Mouse (Mus musculus): ENCODE data around the gene Cyp2d10. TPM values are rescaled to one million over a fixed set of nuclear protein-coding genes. Genes with fewer than 3 reads are reported as not detected.

Gene Cyp2d10
- polyA plus RNA-seq, 1 experiment from 2014 or later, result not detected

DNA sequence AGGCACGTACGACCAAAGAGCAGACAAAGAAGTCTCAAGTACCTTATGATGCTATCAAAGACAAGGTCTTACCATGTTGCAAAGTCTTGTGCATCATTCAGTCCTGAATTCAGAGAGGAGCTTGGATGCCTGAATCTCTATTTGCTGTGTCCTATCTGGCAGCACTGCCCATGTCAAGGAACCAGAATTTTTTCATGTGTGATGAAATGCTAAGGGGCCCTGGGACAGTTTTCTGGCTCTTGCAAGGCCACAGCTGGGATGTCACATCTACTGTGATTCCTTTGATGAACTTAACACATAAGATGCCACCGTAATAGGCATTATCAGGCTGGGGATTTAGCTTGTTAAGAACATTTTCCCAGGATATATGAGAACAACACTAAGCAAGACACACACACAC, 28.0 kb upstream of the Cyp2d10 start:
- 87% methylated on average over 3 of the region's 3 CpGs for WGBS
- H3K4me1 ChIP-seq (replicated peaks; ENCODE audit: control insufficient read depth, insufficient read depth, low read length), result no peaks in the 10 kb centered on the region
- no peaks in the 10 kb centered on the region for H3K27me3 ChIP-seq (replicated peaks; ENCODE audit: control insufficient read depth, insufficient read depth, low read length)
- no peaks in the 10 kb centered on the region for H3K9me3 ChIP-seq (ENCODE audit: control insufficient read depth, low read length)
- no peak overlapping the region for H3K9ac ChIP-seq (replicated peaks; ENCODE audit: low read depth, low read length)
- no peak overlapping the region for H3K4me2 ChIP-seq (ENCODE audit: low read length)
- ATAC-seq, result no peak
- no peaks in the 10 kb centered on the region for H3K36me3 ChIP-seq (ENCODE audit: control insufficient read depth, insufficient read depth)
- no peak overlapping the region for H3K27ac ChIP-seq (ENCODE audit: low read length)
- no peak overlapping the region for H3K4me3 ChIP-seq (replicated peaks; ENCODE audit: low read length)

DNA sequence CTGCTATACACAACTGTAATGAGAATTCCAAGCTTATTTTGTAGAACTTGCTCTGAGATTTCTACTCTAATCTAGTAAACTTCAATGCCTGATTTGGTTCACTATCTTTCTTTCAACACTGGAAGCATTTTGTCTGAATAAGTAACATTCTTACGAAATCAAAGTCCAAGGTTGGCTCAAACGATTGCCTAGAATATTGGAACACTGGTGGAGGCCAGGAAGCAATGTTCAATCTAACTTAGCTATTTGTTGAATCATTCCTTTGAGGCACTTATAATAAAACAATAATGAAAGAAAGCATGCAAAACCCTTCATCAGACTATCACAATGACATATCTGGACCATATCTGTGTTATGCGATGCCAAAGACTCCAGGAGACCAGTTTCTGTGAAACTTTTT, 27.5 kb upstream of the Cyp2d10 start:
- Histone ChIP-seq H3K9ac (replicated peaks; ENCODE audit: low read depth, low read length) (no peak overlapping the region), H3K4me2 (ENCODE audit: low read length) (no peak overlapping the region), H3K4me1 (replicated peaks; ENCODE audit: control insufficient read depth, insufficient read depth, low read length) (no peaks in the 10 kb centered on the region), H3K9me3 (ENCODE audit: control insufficient read depth, low read length) (no peaks in the 10 kb centered on the region), H3K27me3 (replicated peaks; ENCODE audit: control insufficient read depth, insufficient read depth, low read length) (no peaks in the 10 kb centered on the region), H3K27ac (ENCODE audit: low read length) (no peak overlapping the region), H3K4me3 (replicated peaks; ENCODE audit: low read length) (no peak overlapping the region), H3K36me3 (ENCODE audit: control insufficient read depth, insufficient read depth) (no peaks in the 10 kb centered on the region)
- ATAC-seq, result no peak
- 95% methylated on average over 3 of the region's 3 CpGs for WGBS

DNA sequence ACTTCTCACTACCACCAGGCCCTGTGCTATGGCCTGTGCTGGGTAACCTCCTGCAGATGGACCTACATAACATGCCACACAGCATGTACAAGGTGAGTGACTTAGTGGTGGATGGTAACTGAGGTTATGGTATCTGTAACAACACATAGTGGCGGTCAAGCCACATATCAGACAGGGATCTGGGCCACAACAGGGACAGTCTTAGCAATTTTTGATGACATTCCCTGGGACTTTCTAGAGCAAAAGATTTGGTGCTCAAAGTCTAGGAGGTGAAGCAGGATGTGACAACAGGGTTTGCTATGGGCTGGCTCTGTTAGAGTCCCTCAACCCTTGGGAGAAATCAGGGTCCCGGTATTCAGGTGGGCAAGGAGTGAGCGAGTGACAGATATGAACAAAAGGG, 26.6 kb upstream of the Cyp2d10 start:
- Histone ChIP-seq H3K27me3 (replicated peaks; ENCODE audit: control insufficient read depth, insufficient read depth, low read length) (no peaks in the 10 kb centered on the region), H3K4me3 (replicated peaks; ENCODE audit: low read length) (no peak overlapping the region), H3K9me3 (ENCODE audit: control insufficient read depth, low read length) (no peaks in the 10 kb centered on the region), H3K27ac (ENCODE audit: low read length) (no peak overlapping the region), H3K9ac (replicated peaks; ENCODE audit: low read depth, low read length) (no peak overlapping the region), H3K4me1 (replicated peaks; ENCODE audit: control insufficient read depth, insufficient read depth, low read length) (no peaks in the 10 kb centered on the region), H3K4me2 (ENCODE audit: low read length) (no peak overlapping the region), H3K36me3 (ENCODE audit: control insufficient read depth, insufficient read depth) (no peaks in the 10 kb centered on the region)
- ATAC-seq, result no peak
- 95% methylated on average over 3 of the region's 3 CpGs for WGBS

DNA sequence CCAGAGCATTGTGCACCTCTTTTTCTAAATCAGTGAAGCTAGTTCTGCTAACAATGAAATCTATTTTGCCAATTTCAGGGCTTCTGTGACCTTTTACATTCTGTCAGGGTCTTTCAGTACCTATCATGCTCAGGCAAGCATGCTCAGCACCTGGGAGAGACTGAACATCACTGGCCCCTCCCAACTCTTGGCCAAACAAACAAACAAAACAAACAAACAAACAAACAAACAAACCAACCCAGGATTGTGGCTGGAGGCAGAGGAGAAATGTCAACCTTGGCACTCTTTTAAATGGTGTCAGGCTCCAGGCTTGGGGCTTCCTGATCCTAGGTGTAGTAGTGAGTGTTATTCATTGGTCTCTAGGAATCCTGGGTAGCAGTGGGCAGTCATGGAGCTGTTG, 26.1 kb upstream of the Cyp2d10 start, which contains the start of gene Cyp2d9:
Gene Cyp2d9, plus strand, starts transcription at position 301 of the 400 bp plus-strand sequence.
- H3K9ac ChIP-seq (replicated peaks; ENCODE audit: low read depth, low read length), result no peak within 1 kb of the TSS
- no peak within 1 kb of the TSS for H3K4me3 ChIP-seq (replicated peaks; ENCODE audit: low read length)
- H3K27me3 ChIP-seq (replicated peaks; ENCODE audit: control insufficient read depth, insufficient read depth, low read length), result no peaks in the 10 kb centered on the region
- no peak within 1 kb of the TSS for H3K27ac ChIP-seq (ENCODE audit: low read length)
- ATAC-seq, result no peak
- no peaks in the 10 kb centered on the region for H3K36me3 ChIP-seq (ENCODE audit: control insufficient read depth, insufficient read depth)
- no peak within 1 kb of the TSS for H3K4me2 ChIP-seq (ENCODE audit: low read length)
- no peaks in the 10 kb centered on the region for H3K9me3 ChIP-seq (ENCODE audit: control insufficient read depth, low read length)
- no peaks in the 10 kb centered on the region for H3K4me1 ChIP-seq (replicated peaks; ENCODE audit: control insufficient read depth, insufficient read depth, low read length)

GRCm38 (mm10) chr15:82423471-82423870, 16.5 kb upstream of the Cyp2d10 start:
- no peak overlapping the region for H3K4me3 ChIP-seq (replicated peaks; ENCODE audit: low read length)
- no peaks in the 10 kb centered on the region for H3K4me1 ChIP-seq (replicated peaks; ENCODE audit: control insufficient read depth, insufficient read depth, low read length)
- no peaks in the 10 kb centered on the region for H3K27me3 ChIP-seq (replicated peaks; ENCODE audit: control insufficient read depth, insufficient read depth, low read length)
- H3K27ac ChIP-seq (ENCODE audit: low read length), result no peak overlapping the region
- H3K36me3 ChIP-seq (ENCODE audit: control insufficient read depth, insufficient read depth), result no peaks in the 10 kb centered on the region
- no peak overlapping the region for H3K4me2 ChIP-seq (ENCODE audit: low read length)
- 86% methylated on average over 3 of the region's 3 CpGs for WGBS
- H3K9me3 ChIP-seq (ENCODE audit: control insufficient read depth, low read length), result no peaks in the 10 kb centered on the region
- ATAC-seq, result no peak
- H3K9ac ChIP-seq (replicated peaks; ENCODE audit: low read depth, low read length), result no peak overlapping the region

DNA sequence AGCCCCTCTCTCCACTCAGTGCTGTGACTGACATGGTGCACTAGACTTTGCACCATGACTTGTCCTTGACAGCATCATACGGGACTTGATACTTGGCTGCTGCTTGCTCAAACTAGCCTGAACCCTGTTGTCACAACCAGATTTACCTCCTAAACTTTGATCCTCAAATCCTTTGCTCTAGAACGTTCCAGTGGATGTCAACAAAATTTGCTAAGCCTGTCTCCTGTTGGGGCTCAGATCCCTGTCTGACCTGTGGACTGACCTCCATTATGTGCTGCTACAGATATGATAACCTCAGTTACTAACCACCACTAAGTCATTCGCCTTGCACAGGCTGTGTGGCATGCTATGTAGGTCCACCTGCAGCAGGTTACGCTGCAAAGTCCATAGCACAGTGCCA, 15.9 kb upstream of the Cyp2d10 start:
- Histone ChIP-seq H3K27me3 (replicated peaks; ENCODE audit: control insufficient read depth, insufficient read depth, low read length) (no peaks in the 10 kb centered on the region), H3K27ac (ENCODE audit: low read length) (no peak overlapping the region), H3K36me3 (ENCODE audit: control insufficient read depth, insufficient read depth) (no peaks in the 10 kb centered on the region), H3K9ac (replicated peaks; ENCODE audit: low read depth, low read length) (no peak overlapping the region), H3K4me3 (replicated peaks; ENCODE audit: low read length) (no peak overlapping the region), H3K4me1 (replicated peaks; ENCODE audit: control insufficient read depth, insufficient read depth, low read length) (no peaks in the 10 kb centered on the region), H3K9me3 (ENCODE audit: control insufficient read depth, low read length) (no peaks in the 10 kb centered on the region), H3K4me2 (ENCODE audit: low read length) (no peak overlapping the region)
- no peak for ATAC-seq
- WGBS, result 82% methylated on average over 4 of the region's 4 CpGs

DNA sequence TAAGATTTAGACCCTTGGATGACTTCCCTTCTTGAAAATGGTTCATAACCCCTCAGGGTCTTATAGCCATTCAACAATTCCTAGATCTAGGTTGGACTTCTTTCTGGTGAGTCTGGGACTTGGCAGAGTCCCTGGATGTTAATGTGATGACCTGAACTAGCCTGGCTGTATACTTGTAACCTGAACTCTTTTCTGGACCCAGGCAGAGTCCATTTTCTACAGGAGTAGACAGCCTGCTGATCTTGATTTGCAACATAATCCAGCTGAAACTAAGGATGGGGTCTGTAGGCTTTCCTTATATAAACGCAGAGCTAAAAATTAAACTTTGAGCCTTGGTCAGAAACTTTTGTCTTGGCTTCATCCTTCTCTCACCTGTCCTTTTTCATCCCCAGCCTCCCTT, 11.6 kb upstream of the Cyp2d10 start:
- Histone ChIP-seq H3K4me1 (replicated peaks; ENCODE audit: control insufficient read depth, insufficient read depth, low read length) (no peaks in the 10 kb centered on the region), H3K9ac (replicated peaks; ENCODE audit: low read depth, low read length) (no peak overlapping the region), H3K27me3 (replicated peaks; ENCODE audit: control insufficient read depth, insufficient read depth, low read length) (no peaks in the 10 kb centered on the region), H3K4me2 (ENCODE audit: low read length) (no peak overlapping the region), H3K27ac (ENCODE audit: low read length) (no peak overlapping the region), H3K36me3 (ENCODE audit: control insufficient read depth, insufficient read depth) (no peaks in the 10 kb centered on the region), H3K4me3 (replicated peaks; ENCODE audit: low read length) (no peak overlapping the region), H3K9me3 (ENCODE audit: control insufficient read depth, low read length) (no peaks in the 10 kb centered on the region)
- ATAC-seq, result no peak
- whole genome bisulfite sequencing, result 84% methylated on average over 1 of the region's 1 CpGs

- Histone ChIP-seq H3K36me3 (ENCODE audit: control insufficient read depth, insufficient read depth) (no peaks in the 10 kb centered on the region), H3K27ac (ENCODE audit: low read length) (no peak overlapping the region), H3K9me3 (ENCODE audit: control insufficient read depth, low read length) (no peaks in the 10 kb centered on the region), H3K27me3 (replicated peaks; ENCODE audit: control insufficient read depth, insufficient read depth, low read length) (no peaks in the 10 kb centered on the region), H3K4me3 (replicated peaks; ENCODE audit: low read length) (no peak overlapping the region), H3K4me2 (ENCODE audit: low read length) (no peak overlapping the region), H3K9ac (replicated peaks; ENCODE audit: low read depth, low read length) (peak overlapping the region; percentile 28; the same call in 1 of the 2 replicates), H3K4me1 (replicated peaks; ENCODE audit: control insufficient read depth, insufficient read depth, low read length) (no peaks in the 10 kb centered on the region)
- ATAC-seq, result peak; percentile 86
- 26% methylated on average over 16 of the region's 16 CpGs for WGBS
These were observed 10.1 kb upstream of the Cyp2d10 start for GRCm38 (mm10) chr15:82416797-82417789.

DNA sequence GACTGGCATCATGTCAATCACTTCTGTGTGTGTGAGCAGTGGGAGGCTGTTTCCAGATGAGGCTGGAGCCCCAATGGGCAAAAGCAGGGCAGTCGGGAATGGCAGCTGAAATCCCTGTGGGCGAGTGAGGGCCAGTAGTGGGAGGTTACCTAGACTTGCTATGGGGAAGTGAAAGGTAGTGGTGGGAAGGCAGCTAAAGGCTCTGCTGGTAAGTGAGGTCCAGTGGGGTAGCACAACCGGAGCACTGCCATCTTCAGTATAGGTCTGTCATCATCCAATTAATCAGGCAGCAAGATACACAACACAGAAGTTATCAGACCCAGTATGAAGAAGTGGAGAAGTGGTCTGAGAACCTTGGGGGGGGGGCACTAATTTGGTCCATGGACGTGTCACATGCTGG, 541 bp upstream of the Cyp2d10 start:
- Histone ChIP-seq H3K9ac (replicated peaks; ENCODE audit: low read depth, low read length) (no peak overlapping the region), H3K9me3 (ENCODE audit: control insufficient read depth, low read length) (no peaks in the 10 kb centered on the region), H3K27ac (ENCODE audit: low read length) (no peak overlapping the region), H3K4me3 (replicated peaks; ENCODE audit: low read length) (no peak overlapping the region), H3K4me2 (ENCODE audit: low read length) (no peak overlapping the region), H3K27me3 (replicated peaks; ENCODE audit: control insufficient read depth, insufficient read depth, low read length) (no peaks in the 10 kb centered on the region), H3K4me1 (replicated peaks; ENCODE audit: control insufficient read depth, insufficient read depth, low read length) (no peaks in the 10 kb centered on the region), H3K36me3 (ENCODE audit: control insufficient read depth, insufficient read depth) (no peaks in the 10 kb centered on the region)
- no peak for ATAC-seq
- 79% methylated on average over 4 of the region's 4 CpGs for WGBS
